In genomic region chr11:100828676-100829151, GRCm38 (mm10) we compare ENCODE assay signal across 10 mouse cellular contexts. TPM values are rescaled to one million over a fixed set of nuclear protein-coding genes. Genes with fewer than 3 reads are reported as not detected.
DNase-seq lines count a peak whose midpoint lies in the region; ATAC-seq and TF ChIP-seq lines count a peak whose summit lies in the region.
"Had no signal": no experiment of that assay in that cellular context is flagged by ENCODE, and none has a peak within 500 bp of the region (broad histone marks: within the 10 kb centered on the region; RNA-seq: fewer than 3 reads in every experiment).

No protein-coding gene starts in this region.

- 66% methylated on average over 10 of the region's 10 CpGs for WGBS in hindbrain, embryonic 13.5 days
- 72% methylated on average over 10 of the region's 10 CpGs for WGBS in hindbrain, embryonic 12.5 days
- WGBS in heart, embryonic 11.5 days (ENCODE audit: insufficient replicate concordance), result 49% methylated on average over 10 of the region's 10 CpGs

- ATAC-seq in hindbrain, embryonic 13.5 days (ENCODE audit: low FRiP score), result no peak
- ATAC-seq in hindbrain, embryonic 12.5 days (ENCODE audit: low FRiP score), result no peak
- no peak for ATAC-seq in heart, embryonic 11.5 days (replicated peaks; ENCODE audit: insufficient number of reproducible peaks, low FRiP score, low TSS enrichment)
- peak; percentile 7; the same call in 1 of the 2 replicates for ATAC-seq in megakaryocyte, adult 5-6 weeks (ENCODE audit: poor library complexity, severe bottlenecking)
- ATAC-seq: Patski had no signal

- H3K9me3 ChIP-seq in hindbrain, embryonic 13.5 days, result no peaks in the 10 kb centered on the region
- H3K9me3 ChIP-seq in hindbrain, embryonic 12.5 days (replicated peaks), result no peaks in the 10 kb centered on the region
- no peaks in the 10 kb centered on the region for H3K9me3 ChIP-seq in heart, embryonic 11.5 days (replicated peaks; ENCODE audit: control insufficient read depth, low read length)
- H3K9me3 ChIP-seq: stomach, embryonic 15.5 days had no signal

- peak overlapping the region; percentile 36; the same call in 1 of the 2 replicates for H3K27ac ChIP-seq in hindbrain, embryonic 13.5 days
- H3K27ac ChIP-seq in hindbrain, embryonic 12.5 days, result no peak overlapping the region
- H3K27ac ChIP-seq in heart, embryonic 11.5 days (ENCODE audit: low read depth, low read length), result peak overlapping the region; percentile 61
- no peak overlapping the region for H3K27ac ChIP-seq in left cerebral cortex, adult 2 months
- H3K27ac ChIP-seq: stomach, embryonic 15.5 days had no signal

- no peak; the same call in 1 of the 2 replicates for TF ChIP-seq CTCF in left cerebral cortex, adult 2 months (IDR thresholded peaks at IDR 0.05)

- H3K4me3 ChIP-seq in hindbrain, embryonic 13.5 days, result no peak overlapping the region
- H3K4me3 ChIP-seq in hindbrain, embryonic 12.5 days, result no peak overlapping the region
- no peak overlapping the region for H3K4me3 ChIP-seq in heart, embryonic 11.5 days (ENCODE audit: low read depth, low read length)
- no peak overlapping the region for H3K4me3 ChIP-seq in left cerebral cortex, adult 2 months
- H3K4me3 ChIP-seq: stomach, embryonic 15.5 days had no signal

- intact Hi-C loops in left cerebral cortex, adult 2 months (cut with DNase I), result no loop called here

- H3K36me3 ChIP-seq in hindbrain, embryonic 13.5 days, result no peaks in the 10 kb centered on the region
- H3K36me3 ChIP-seq in hindbrain, embryonic 12.5 days, result no peaks in the 10 kb centered on the region
- no peaks in the 10 kb centered on the region; the same call in 1 of the 2 replicates for H3K36me3 ChIP-seq in heart, embryonic 11.5 days (ENCODE audit: control insufficient read depth, insufficient read depth, low read length)
- H3K36me3 ChIP-seq: stomach, embryonic 15.5 days had no signal

- peaks cover 4% of the 10 kb centered on the region; the same call in 1 of the 2 replicates for H3K4me1 ChIP-seq in hindbrain, embryonic 13.5 days (replicated peaks)
- 0 out of 2 replicates have a peak, but pooled peaks cover 3% of the 10 kb centered on the region for H3K4me1 ChIP-seq in hindbrain, embryonic 12.5 days
- H3K4me1 ChIP-seq in heart, embryonic 11.5 days (ENCODE audit: control insufficient read depth, insufficient read depth, low read length), result peaks cover 46% of the 10 kb centered on the region

- peak; percentile 58 to 64 for DNase-seq in cerebellum, postnatal 10 days
- no peak for DNase-seq in natural killer cell, adult 2 months (ENCODE audit: low spot score in 2 of 2)
- no peak for DNase-seq in left cerebral cortex, adult 2 months (ENCODE audit: extremely low spot score in 1 of 2, low spot score in 2 of 2)
- DNase-seq: gastrocnemius, postnatal 25 days had no signal

- H3K4me2 ChIP-seq in hindbrain, embryonic 13.5 days, result no peak overlapping the region
- no peak overlapping the region for H3K4me2 ChIP-seq in hindbrain, embryonic 12.5 days (replicated peaks)
- H3K4me2 ChIP-seq in heart, embryonic 11.5 days, result no peak overlapping the region
- H3K4me2 ChIP-seq: stomach, embryonic 15.5 days had no signal

- H3K9ac ChIP-seq in hindbrain, embryonic 13.5 days, result no peak overlapping the region
- H3K9ac ChIP-seq in hindbrain, embryonic 12.5 days, result no peak overlapping the region
- no peak overlapping the region; the same call in 1 of the 2 replicates for H3K9ac ChIP-seq in heart, embryonic 11.5 days (ENCODE audit: low read depth, low read length)
- H3K9ac ChIP-seq: stomach, embryonic 15.5 days had no signal

- no peaks in the 10 kb centered on the region for H3K27me3 ChIP-seq in hindbrain, embryonic 13.5 days
- H3K27me3 ChIP-seq in hindbrain, embryonic 12.5 days, result no peaks in the 10 kb centered on the region
- H3K27me3 ChIP-seq in heart, embryonic 11.5 days (ENCODE audit: control insufficient read depth, insufficient read depth, low read length), result no peaks in the 10 kb centered on the region
- H3K27me3 ChIP-seq: Patski; stomach, embryonic 15.5 days had no signal

RNA-seq across cellular contexts. Expression of gene Stat5b, which starts 21.8 kb away (rescaled TPM):
- 14.1 and 15.7 TPM in 2 replicates for polyA plus RNA-seq in hindbrain, embryonic 13.5 days (2015; fragmentation: Nextera tagmentation; extraction: Ambion mirVana)
- polyA plus RNA-seq in hindbrain, embryonic 12.5 days (2016; fragmentation: Nextera tagmentation; extraction: Ambion mirVana), result 17.3 and 20.5 TPM in 2 replicates
- polyA plus RNA-seq in heart, embryonic 11.5 days (2014; fragmentation: Nextera tagmentation; extraction: Ambion mirVana), result 26.4 and 32.0 TPM in 2 replicates
- total RNA-seq in megakaryocyte, adult 5-6 weeks (2015), result 40.9 and 47.6 TPM in 2 replicates
- total RNA-seq in megakaryocyte, adult 5-6 weeks (2017), result 50.6 and 53.2 TPM in 2 replicates
- 10 to 100 TPM; 23.6 to 25.0 TPM for total RNA-seq in left cerebral cortex, adult 2 months (2021)

RNA-seq across cellular contexts. Expression of gene Stat5a, which starts 30.4 kb away (rescaled TPM):
- 2.1 and 2.3 TPM in 2 replicates for polyA plus RNA-seq in hindbrain, embryonic 13.5 days (2015; fragmentation: Nextera tagmentation; extraction: Ambion mirVana)
- 1.4 and 2.8 TPM in 2 replicates for polyA plus RNA-seq in hindbrain, embryonic 12.5 days (2016; fragmentation: Nextera tagmentation; extraction: Ambion mirVana)
- 5.6 and 5.9 TPM in 2 replicates for polyA plus RNA-seq in heart, embryonic 11.5 days (2014; fragmentation: Nextera tagmentation; extraction: Ambion mirVana)
- 20.0 and 22.5 TPM in 2 replicates for total RNA-seq in megakaryocyte, adult 5-6 weeks (2015)
- total RNA-seq in megakaryocyte, adult 5-6 weeks (2017), result 22.5 and 23.7 TPM in 2 replicates
- total RNA-seq in left cerebral cortex, adult 2 months (2021), result 1 to 10 TPM; 1.7 to 2.0 TPM

RNA-seq across cellular contexts. Expression of gene Ghdc, which starts 58.0 kb away (rescaled TPM):
- polyA plus RNA-seq in hindbrain, embryonic 13.5 days (2015; fragmentation: Nextera tagmentation; extraction: Ambion mirVana), result 3.8 and 5.9 TPM in 2 replicates
- polyA plus RNA-seq in hindbrain, embryonic 12.5 days (2016; fragmentation: Nextera tagmentation; extraction: Ambion mirVana), result 4.4 and 4.7 TPM in 2 replicates
- polyA plus RNA-seq in heart, embryonic 11.5 days (2014; fragmentation: Nextera tagmentation; extraction: Ambion mirVana), result 3.8 and 5.3 TPM in 2 replicates
- 4.6 and 5.6 TPM in 2 replicates for total RNA-seq in megakaryocyte, adult 5-6 weeks (2015)
- total RNA-seq in megakaryocyte, adult 5-6 weeks (2017), result 4.6 and 6.6 TPM in 2 replicates
- 1 to 10 TPM; 7.3 TPM for total RNA-seq in left cerebral cortex, adult 2 months (2021)

Comparison
In these comparisons a context has a peak if more than half of its experiments do, and no peak if none do; other contexts are left out.
1. H3K27ac ChIP-seq: peak in hindbrain, embryonic 13.5 days (single experiment) and heart, embryonic 11.5 days (single experiment); none in hindbrain, embryonic 12.5 days (single experiment) and left cerebral cortex, adult 2 months (single experiment).
2. DNase-seq: peak in cerebellum, postnatal 10 days (2 of 2); none in natural killer cell, adult 2 months (0 of 2) and left cerebral cortex, adult 2 months (0 of 2).